Mouse (Mus musculus) thymus, adult 18-20 months (tissue): ENCODE data around the gene Klra7.
"Not testable (repeated sequence)": the region's sequence is repeated elsewhere in the genome, so short reads cannot be mapped to it uniquely, and the experiment has no call there.

Experiments
- DNase-seq, 2 experiments: peaks; one replicate each; pipeline ENCODE4 v3.0.0; 2022; ENCODE audit warnings: mixed read lengths in 2 of 2

The Klra7 gene

GRCm38 (mm10) chr6:130233222-130233621 lies at the start of gene Klra7:
Gene Klra7, minus strand, starts transcription at chr6:130233322.
- DNase-seq, result no peak

GRCm38 (mm10) chr6:130281828-130282227 lies 48.7 kb upstream of the Klra7 start, which contains the start of gene Klra10:
Gene Klra10, minus strand, starts transcription at chr6:130281928.
- DNase-seq, result not testable (repeated sequence)

- no peak for DNase-seq
Measured at GRCm38 (mm10) chr6:130255326-130255725, 22.2 kb upstream of the Klra7 start.

GRCm38 (mm10) chr6:130237536-130237935 lies 4.4 kb upstream of the Klra7 start:
- DNase-seq, result no peak

DNA sequence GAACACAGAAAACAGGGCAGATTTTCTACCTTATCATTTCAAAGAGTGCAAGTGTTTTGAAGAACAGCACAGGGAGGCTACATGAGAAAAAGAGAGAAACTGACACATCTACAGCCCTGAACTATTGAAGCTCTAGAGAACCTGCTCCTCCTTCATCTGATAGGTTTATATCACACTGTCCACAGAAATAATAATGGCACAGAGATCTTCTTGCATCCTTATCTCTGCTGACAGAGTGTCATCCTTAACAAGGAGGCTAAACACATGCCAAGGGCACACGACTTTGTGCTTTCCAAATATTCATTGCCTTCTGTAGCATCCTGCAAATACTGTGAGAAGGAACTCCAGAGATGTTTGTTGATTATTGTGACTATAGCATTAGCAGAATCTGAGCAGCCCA lies 3.5 kb upstream of the Klra7 start:
- no peak for DNase-seq

DNA sequence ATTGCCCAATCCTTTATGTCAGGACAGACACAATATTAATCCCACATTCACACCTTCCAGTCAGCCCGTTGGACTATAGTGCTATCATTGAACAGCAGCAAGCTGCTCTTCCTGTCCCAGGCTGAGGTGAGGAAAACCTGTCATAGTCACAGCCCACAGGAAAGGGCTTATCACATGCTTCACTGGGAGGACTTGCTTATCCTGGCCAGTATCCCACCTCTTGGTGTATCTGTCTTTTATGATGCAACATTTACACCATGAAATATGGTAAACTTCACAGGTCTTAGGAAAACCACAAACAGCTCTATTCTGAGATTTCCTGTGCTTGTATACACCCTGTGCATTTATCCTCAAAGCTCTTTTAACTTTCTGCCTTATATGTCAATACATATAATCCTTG lies 35.7 kb downstream of the Klra7 start:
- DNase-seq, result not testable (repeated sequence)

- not testable (repeated sequence) for DNase-seq
Measured at GRCm38 (mm10) chr6:130193012-130193411, 40.1 kb downstream of the Klra7 start, which contains the start of gene Klra9. Gene Klra9, minus strand, starts transcription at chr6:130193112.
